Mouse (Mus musculus) left cerebral cortex, postnatal 4 days (tissue): ENCODE measurements around the gene Lrrc46. TPM values are rescaled to one million over a fixed set of nuclear protein-coding genes. Genes with fewer than 3 reads are reported as not detected.

ENCODE experiments used
- DNase-seq: peaks from one replicate; pipeline ENCODE4 v3.0.0-alpha.2; 2022
- intact Hi-C: fragments of 180-260 bp; cut with DNase I; formaldehyde crosslinking; loops from one replicate; pipeline ENCODE4 v1.15.1; 2025
- total RNA-seq, 2 experiments: library from RNA; stranded (reverse); gene quantifications; 2 replicates each; pipeline ENCODE4 v1.2.3; 2021

Gene Lrrc46
- total RNA-seq, 2 experiments from 2014 or later, result 1.0 to 1.5 TPM

DNA sequence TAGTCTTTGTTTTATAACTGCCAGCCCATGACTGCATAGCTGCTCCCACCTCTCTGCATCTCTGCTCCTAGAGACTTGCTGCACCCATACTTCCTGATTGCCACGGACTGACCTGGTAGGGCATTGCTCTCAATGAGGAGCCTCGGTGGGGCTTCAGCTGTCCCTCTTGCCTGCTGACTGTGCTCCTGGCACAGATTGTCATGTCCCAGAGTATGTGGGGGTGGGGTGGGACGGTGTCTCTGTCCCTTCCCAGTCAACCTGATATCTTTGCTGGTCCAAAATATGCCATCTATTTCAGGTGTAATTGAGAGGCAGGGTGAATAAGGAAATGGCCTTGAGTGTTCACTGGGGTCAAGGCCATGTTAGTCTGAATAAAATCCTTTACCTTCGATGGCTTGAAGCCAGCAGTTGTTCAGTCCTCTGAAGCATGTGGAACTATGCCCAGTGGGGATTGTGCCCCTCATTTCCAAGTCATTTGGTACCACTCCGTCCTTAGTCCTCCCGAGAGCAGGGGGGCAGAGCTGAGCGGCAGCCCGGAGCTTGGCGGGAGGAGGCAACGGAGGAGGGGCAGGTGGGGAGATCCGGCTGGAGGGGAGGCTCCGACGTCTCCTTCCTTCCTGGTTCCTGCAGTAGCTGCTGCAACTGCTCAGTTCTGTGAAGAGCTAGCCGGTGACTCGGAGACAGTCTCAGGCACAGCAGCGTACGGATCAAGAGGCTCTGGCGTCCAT is 9.2 kb upstream of the Lrrc46 start, which contains the start of gene Osbpl7:
Gene Osbpl7, plus strand, starts transcription at position 413 of the 728 bp plus-strand sequence.
- DNase-seq, result peak; percentile 85
- intact Hi-C loops, result no loop called here

DNA sequence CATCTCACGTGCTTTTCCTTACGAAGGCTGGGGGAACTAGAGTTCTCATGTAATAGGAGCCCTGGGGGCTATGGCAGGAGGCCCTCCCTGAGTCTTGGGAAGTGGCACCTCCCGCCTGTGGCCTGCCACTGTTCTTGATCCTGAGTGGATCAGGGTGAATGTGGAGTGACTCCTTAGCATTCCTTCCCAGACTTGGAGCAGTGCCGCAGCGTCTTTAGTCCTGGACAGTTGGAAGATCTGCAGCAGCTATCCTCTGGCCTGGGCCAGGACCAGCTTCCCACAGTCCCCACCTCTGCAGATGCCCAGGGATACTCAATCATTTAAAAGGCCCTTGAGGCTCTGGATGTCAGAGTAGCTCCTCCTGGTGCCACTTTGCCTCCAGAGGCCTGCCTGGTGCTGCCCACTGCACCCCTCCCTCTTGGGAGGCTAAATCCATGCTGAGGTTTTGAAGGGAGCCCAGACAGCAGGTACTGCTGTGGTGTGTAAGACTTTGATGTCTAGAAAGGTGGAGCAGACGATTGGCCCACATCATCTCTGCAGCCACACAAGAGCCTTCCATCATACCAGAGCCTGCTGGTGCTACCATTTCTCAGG is 8.4 kb upstream of the Lrrc46 start:
- DNase-seq, result no peak
- intact Hi-C loops, result no loop called here

DNA sequence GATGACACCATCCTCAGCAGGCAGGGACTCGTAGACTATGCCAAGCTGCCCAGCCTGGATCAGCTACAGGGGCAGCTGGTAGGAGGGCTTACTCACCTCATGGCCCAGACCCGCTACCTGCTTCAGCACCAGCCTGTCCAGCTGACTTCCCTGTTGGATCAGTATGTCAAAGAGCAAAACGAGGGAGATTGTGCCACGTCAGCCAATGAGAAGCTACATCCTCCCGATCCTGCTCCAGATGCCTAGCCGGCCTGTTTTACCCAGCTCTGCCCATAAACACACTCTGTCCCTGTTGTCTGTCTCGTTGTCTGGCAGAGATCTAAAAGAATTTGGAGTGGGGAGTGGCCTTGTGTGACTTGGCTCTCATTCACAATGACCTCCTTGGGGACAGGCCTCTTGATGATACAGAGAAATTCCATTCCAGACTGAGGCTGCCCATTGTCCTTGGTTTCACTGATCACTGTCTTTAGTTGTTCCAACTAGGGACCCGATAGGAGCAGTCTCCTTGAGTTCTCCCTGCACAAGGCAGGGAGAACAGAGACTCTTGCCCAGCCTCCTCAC is 7.0 kb upstream of the Lrrc46 start:
- DNase-seq, result no peak
- intact Hi-C loops, result no loop called here

DNA sequence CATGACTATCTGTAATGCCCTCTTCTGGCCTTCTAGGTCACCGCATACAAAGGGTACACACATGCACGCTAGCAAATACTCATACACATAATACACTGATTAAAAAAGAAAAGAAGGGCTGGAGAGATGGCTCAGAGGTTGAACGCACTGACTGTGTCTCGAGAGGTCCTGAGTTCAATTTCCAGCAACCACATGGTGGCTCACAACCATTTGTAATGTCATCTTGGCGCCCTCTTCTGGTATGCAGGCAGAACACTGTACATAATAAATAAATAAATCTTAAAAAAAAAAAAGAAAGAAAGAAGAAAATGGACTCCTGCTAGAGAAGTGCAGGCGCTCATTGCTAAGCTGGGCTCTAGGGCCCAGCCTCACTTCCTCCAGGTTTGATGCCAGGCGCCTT is 4.7 kb upstream of the Lrrc46 start:
- intact Hi-C loops, result no loop called here
- no peak for DNase-seq

DNA sequence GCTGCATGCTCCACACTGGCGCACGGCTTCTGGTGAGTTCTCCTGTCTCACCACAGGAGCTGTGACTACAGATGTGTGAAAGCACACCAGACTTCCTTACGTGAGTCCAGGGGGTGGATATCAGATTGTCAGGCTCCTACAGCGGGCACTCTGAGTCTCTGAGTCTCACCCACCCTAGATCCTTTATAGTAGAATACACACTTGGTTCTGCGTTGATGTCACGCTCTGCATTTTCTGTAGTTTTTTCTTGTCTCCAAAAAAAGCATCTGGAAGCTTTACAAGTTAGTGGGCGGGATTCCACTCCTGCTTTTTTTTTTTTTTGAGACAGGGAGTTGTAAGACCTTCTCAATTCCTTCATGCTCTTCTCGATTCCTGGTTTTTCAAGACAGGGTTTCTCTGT is 3.7 kb upstream of the Lrrc46 start:
- DNase-seq, result no peak
- intact Hi-C loops, result no loop called here

DNA sequence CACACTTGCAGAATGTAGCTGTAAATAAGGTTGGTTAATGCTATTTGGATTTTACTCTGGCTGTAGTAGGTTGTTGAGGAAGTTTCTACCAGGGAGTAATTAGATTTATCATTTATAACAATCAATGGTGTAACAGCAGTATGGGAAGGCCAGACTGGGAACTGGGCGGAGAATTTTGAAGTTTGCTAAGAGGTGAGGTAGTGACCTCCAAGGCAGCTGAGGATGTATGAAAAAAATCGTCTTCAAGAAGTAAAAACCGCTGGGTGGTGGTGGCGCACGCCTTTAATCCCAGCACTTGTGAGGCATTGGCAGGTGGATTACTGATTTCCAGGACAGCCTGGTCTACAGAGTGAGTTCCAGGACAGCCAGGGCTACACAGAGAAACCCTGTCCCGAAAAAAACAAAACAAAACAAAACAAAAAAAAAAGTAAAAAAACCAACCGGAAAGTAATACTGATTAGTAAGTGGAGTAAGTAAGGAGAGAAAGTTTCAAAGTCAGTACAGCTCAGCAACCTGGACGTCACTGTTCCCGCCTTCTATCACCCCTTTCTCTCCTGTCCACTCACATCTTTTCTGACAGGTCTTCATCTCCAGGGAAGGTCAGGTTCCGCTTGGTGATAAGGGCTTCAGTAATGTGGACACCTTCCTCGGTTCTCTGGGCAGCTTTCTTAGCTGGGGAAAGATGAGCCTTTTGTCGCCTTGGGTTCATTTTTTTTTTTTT is 746 bp downstream of the Lrrc46 start:
- intact Hi-C loops, result no loop called here
- no peak for DNase-seq

DNA sequence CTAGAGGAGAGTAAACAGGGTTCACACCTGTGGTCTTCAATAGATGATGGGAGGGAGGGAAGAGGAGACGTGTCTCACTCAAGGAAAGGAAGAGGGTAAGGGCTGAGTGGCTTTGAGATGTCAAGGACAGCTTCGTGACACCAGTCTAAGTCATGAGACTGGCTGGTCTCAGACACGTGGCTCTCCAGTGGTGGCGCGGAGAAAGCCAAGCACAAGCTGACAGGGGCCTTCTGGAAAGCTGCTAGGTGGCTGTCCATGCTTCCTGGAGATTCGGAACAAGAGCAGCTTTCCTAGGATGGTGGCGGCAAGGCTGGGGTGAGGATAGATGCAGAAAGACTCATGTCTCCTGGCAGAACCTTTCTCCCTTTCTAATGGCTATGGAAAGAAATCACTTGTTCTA is 2.3 kb downstream of the Lrrc46 start:
- intact Hi-C loops, result no loop called here
- no peak for DNase-seq

DNA sequence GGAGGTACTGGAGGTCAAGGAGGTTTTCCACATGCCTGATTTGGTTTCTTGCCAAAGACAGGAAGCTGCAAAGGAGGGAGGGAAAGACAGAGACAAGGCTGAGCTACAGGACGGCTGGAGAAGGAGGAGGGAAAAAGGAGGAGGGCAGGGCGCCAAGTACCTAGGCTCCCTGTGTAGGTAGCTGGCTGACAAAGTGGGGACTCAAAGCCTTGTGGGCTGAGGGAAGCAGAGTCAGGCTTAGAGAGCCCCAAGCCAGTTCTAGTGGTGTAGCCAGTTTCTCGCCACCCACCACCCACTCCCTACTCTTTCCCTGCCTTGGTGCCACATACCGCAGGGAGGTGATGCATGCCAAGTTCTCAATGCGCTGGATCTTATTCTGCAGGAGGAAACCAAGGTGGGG is 5.1 kb downstream of the Lrrc46 start:
- no peak for DNase-seq
- intact Hi-C loops, result no loop called here

DNA sequence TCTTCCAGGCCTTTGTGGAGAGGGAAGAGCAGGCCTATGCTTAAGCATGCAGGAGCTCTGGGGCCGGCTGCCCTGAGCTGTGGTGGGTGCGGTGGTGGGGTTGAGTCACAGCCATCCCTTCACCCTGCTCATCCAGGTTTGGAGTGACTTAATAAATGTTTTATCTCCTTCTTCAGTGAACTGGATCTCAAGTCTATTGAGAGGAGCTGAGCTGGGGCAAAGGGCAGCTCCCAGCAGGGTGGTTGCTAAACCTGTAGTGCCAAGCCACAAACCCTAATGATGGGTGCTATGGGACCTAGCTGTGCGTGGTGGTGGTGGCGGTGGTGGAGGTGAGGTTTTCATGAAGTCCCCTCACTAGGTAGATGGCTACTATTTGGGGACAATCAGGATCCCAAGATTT is 7.4 kb downstream of the Lrrc46 start:
- no peak for DNase-seq
- intact Hi-C loops, result no loop called here

DNA sequence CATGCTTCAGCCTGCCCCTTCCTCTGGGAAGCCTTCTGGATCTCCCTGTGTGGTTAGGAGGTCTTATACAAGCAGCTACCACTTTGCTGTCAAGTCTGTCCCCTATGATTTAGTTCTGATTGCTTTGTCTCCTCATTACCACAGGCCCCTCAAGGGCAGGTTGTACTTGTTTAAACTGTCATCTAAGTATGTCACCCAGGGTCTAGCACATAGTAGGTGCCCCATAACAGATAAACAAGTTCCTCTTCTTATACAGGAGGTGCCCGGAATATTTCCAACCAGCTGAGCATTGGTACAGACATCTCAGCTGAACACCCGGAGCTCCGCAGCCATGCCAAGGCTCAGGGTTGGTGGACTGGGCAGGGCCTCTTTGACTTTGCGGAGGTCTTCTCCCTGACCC is 8.7 kb downstream of the Lrrc46 start:
- no peak for DNase-seq
- intact Hi-C loops, result no loop called here

DNA sequence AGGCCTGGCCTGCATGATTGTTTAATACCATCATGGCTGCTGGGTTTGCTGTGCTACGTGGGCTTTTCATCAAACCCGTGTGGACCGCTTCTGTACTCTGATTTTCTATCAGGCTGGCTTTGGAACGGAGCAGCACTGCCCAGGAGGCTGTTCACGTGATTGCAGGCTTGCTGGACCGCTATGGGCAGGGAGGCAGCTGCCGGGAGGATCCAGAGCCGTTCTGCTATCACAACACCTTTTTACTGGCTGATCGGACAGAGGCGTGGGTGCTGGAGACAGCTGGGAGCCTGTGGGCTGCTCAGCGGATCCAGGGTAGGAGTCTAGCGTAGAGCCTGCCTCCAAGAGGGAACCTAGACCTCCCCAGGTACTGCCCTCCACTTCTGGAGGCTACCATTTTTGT is 9.2 kb downstream of the Lrrc46 start:
- intact Hi-C loops, result no loop called here
- DNase-seq, result no peak

DNA sequence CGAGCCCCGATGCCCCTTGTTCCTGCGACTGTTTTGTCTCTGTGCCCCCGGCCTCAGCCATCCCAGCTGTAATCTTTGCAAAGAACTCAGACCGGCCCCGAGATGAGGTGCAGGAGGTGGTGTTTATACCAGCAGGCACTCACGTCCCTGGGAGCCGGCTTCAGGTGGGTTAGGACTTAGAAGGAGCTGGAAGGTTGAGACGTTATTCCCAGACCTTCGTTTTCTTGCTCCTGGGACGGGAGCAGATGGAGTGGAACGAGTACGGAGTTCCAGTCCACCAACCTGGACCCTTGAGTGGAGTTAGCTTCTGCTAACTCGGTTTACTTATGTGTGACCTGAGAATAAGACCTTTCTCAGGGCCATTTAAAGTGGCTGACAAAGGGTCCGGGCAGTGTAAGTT is 10.8 kb downstream of the Lrrc46 start:
- intact Hi-C loops, result no loop called here
- DNase-seq, result no peak

DNA sequence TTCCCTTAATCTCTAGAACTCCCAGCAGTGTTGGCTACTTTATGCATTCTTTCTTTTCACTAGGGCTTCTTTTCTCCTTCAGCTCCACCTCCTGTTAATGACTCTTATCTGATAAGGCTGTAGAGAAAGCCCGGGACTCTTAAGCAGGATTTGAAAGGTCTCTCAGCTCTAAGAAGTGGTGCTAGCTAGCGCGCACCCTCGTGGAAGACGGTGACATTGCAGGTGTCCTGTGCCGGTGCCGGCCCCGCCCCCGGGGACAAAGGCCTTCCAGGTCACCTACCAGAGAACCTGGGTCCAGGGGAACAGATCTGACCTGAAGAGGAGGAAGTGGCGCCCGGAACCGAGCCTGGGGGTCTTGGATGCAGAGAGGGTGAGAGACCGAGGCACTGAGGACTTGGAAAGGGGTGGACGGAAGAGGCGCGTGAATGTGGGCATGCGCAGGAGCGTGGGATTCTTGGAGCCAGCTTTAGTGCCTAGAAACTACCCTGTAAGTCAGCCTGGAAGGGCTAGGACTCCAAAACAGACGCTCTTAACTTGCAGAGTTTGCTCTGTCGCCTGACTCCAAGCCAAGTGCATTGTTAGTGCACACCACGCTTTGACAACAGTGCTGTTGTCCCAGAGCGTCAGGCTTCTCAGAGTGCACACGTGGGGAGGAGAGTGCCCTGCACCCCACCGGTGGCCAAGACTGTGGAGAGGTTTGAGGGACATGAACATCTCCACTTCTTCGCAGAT is 11.4 kb downstream of the Lrrc46 start, which contains the start of gene Scrn2:
Gene Scrn2, plus strand, starts transcription at position 253 of the 732 bp plus-strand sequence.
- intact Hi-C loops, result no loop called here

DNA sequence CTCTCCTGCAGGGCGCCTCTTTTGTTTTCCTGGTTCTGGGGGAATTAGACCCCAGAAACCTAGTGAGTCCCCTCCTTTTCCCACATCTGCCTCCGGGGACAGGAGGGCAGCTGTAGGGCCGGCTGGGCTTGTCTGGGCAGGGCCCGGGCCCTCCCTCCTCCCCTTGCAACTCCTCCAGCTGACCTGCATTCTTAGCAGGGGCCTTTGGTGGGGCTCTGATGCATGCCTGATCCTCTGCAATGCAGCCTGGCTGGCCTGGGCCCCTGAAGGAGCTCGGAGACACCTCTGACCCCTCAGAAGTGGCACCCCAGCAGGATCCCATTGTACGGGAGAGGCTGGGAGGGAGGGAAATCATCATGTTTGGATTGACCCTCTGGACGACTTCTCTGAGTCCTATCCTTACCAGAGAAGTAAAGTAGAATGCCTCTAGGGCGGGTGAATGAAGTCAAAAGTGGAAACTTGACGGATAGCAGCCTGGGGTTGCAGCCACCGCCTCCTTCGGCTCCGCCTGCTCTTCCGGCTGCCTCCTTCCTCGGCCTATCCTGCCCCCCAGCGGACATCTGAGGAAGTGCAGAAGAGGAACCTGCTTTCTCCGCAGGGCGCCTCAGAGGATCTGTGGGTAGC is 15.4 kb downstream of the Lrrc46 start:
- intact Hi-C loops, result no loop called here
- DNase-seq, result peak; percentile 87

More for the DNA sequence above, 11.4 kb downstream of the Lrrc46 start, which contains the start of gene Scrn2:
- peak; percentile 80 for DNase-seq

DNA sequence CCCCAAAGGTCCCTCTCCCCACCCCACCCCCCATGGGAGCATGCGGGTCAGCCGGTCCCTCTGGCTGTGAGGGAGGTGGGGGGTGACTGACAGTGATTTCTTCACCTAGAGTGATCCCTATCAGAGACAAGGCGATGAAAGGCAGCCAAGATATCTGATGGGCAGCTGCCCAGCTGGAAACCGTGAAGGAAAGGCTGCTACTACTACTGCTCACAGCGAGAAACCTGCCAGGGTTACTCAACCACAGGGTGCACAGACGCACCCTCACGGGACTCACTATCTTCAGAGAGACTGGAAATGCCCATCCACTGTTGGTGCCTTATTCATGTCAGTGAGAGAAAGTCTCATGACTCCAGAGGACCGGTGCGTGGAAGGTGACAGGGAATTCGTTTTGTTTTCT is 16.2 kb downstream of the Lrrc46 start:
- intact Hi-C loops, result no loop called here
- DNase-seq, result no peak

DNA sequence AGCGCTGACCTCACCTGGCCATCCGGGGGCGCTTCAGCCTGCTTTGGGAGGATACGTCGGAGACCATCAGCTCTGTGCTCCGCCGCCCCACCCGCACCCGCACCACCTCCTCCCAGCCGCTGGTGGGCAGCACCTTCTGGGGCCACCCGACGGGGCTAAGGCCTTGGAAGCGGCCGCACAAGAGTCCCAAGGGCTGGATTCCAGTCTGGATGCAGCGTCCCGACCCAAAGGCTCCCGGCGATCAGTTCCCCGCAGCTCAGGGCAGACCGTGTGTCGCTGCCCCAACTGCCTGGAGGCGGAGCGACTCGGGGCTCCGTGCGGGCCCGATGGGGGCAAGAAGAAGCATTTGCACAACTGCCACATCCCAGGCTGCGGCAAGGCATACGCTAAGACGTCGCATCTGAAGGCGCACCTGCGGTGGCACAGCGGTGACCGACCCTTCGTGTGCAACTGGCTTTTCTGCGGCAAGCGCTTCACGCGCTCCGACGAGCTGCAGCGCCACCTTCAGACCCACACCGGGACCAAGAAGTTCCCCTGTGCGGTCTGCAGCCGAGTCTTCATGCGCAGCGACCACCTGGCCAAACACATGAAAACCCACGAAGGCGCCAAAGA is 19.2 kb downstream of the Lrrc46 start:
- intact Hi-C loops, result loop anchor here (2.0 kb wide), 1 partner anchor 39 kb away; the partner anchor contains the start of gene Sp2
- peak; percentile 78 for DNase-seq

DNA sequence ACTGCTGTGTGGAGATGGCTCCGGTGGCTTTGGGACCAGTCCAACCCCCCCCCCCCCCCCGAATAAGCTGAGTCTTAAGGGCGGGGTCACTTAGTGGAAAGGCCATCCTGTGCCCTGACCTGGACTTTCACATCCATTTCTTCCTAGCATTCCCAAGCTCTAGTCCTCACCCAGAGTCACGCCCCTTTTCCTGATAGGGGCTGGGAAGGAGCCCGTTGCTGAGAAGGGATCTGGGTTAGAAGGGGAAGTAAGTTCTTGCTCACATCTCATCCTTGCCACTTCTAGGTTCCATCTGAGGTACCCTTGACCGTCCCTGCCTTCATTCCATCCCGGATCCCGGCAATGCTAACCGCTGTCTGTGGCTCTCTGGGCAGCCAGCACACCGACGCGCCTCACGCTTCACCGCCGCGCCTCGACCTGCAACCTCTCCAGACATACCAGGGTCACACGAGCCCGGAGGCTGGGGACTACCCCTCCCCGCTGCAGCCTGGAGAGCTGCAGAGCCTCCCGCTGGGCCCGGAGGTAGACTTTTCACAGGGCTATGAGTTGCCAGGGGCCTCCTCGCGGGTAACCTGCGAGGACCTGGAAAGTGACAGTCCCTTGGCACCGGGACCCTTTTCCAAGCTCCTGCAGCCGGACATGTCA is 20.0 kb downstream of the Lrrc46 start:
- no peak for DNase-seq
- intact Hi-C loops, result no loop called here

DNA sequence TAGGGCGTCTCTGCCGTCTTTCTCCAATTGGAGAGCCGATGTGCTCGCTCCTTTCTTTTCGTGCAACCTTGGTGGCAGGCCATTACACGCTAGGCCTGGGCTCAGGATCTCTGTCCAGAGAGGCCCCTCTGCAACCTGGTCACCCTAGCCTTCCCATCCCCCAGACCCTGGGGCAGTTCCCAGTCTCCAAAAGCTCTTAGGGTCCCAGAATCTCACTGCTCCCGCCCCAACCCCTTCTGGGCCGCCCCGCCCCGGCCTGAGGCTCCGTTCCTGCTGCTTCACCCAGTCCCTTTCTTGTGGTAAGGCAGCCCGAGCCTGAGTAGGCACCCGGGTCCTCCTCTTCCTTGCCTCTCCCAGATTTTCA is 21.9 kb downstream of the Lrrc46 start:
- no peak for DNase-seq
- intact Hi-C loops, result no loop called here

DNA sequence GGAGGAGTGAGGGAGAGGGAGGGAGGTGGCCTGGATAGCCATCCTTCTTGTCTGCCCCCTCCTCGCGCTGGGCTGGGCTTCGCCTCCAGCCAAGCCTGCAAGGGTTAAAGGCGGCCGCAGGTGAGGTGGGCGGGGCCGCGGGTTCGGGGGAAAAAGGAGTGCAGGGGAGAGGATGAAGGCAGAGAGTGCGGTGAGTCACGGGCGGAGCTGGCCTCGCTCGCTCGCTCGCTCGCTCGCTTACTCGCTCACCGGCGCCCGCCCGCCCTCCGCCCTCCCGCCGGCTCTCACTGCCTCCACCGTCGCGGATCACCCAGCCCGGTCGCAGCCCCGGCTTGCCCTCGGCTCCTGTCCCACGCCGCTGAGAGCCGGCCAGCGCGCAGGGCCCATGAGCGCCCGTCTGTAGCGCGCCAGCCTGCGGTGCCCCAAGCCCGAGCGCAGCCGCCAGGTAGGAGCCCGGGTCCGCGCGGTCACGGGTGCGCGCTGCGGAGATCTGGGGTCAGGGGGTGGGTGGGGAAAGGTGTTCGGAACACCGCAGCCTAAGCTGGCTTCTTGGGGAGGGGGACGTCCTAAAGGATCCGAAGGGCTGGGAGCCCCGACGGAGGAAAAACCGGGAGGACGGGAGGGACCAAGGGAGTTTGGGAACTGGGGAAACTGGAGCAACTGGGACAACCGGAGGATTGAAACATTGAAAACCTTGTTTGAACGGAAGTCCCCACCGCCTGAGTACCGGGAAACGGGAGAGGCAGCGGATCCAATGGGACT is 22.4 kb downstream of the Lrrc46 start:
- intact Hi-C loops, result no loop called here
- no peak for DNase-seq
